Mouse (Mus musculus): ENCODE measurements around the gene Cubn.

- TF ChIP-seq CTCF (IDR thresholded peaks at IDR 0.05; ENCODE audit: low read depth) = no peak
- no peak for TF ChIP-seq EP300 (optimal IDR thresholded peaks at IDR 0.05)
Measured at GRCm38 (mm10) chr2:13450895-13451294, 40.7 kb downstream of the Cubn start.
